Mouse (Mus musculus) embryonic facial prominence, embryonic 11.5 days (tissue): ENCODE data around the gene Lgr5. TPM values are rescaled to one million over a fixed set of nuclear protein-coding genes. Genes with fewer than 3 reads are reported as not detected.
A peak's percentile ranks its signal among the peaks of the same experiment; 100 is the strongest.

Source experiments
- ATAC-seq: fragments of 200-750 bp; cut with Nextera tagmentation; replicated peaks from 2 replicates; pipeline ENCODE4 v1.8.0; 2017; ENCODE audit warnings: low read depth; ENCODE audit not compliant: insufficient number of reproducible peaks, low FRiP score, low TSS enrichment
- DNase-seq: peaks from one replicate; pipeline ENCODE4 v3.0.0-alpha.2; 2015; ENCODE audit warnings: low spot score
- H3K27ac ChIP-seq: fragments of 300-500 bp; sonication (generic); replicated peaks from 2 replicates; pipeline ENCODE4 v1.5.1; 2014; ENCODE audit warnings: mild to moderate bottlenecking, low read depth, low read length, control low read depth
- H3K27me3 ChIP-seq: fragments of 300-500 bp; sonication (generic); 2 replicates; pipeline ENCODE4 v1.6.1; 2014; ENCODE audit warnings: mild to moderate bottlenecking, low read length, moderate library complexity, mixed read lengths; ENCODE audit not compliant: control insufficient read depth, insufficient read depth
- H3K36me3 ChIP-seq: fragments of 300-500 bp; sonication (generic); replicated peaks from 2 replicates; pipeline ENCODE4 v1.6.1; 2014; ENCODE audit warnings: low read depth, mild to moderate bottlenecking, low read length, moderate library complexity, mixed read lengths; ENCODE audit not compliant: control insufficient read depth, insufficient read depth
- H3K4me1 ChIP-seq: fragments of 300-500 bp; sonication (generic); 2 replicates; pipeline ENCODE4 v1.6.1; 2014; ENCODE audit warnings: low read length, mixed read lengths; ENCODE audit not compliant: control insufficient read depth, insufficient read depth
- H3K4me2 ChIP-seq: fragments of 300-500 bp; sonication (generic); 2 replicates; pipeline ENCODE4 v1.6.1; 2014; ENCODE audit warnings: low read depth, mild to moderate bottlenecking, control low read depth, low read length, moderate library complexity
- H3K4me3 ChIP-seq: fragments of 300-500 bp; sonication (generic); 2 replicates; pipeline ENCODE4 v1.5.1; 2014; ENCODE audit warnings: low read depth, low read length, control low read depth
- H3K9ac ChIP-seq: fragments of 300-500 bp; sonication (generic); replicated peaks from 2 replicates; pipeline ENCODE4 v1.6.1; 2014; ENCODE audit warnings: mild to moderate bottlenecking, control low read depth, low read length
- H3K9me3 ChIP-seq: fragments of 300-500 bp; sonication (generic); replicated peaks from 2 replicates; pipeline ENCODE4 v1.6.1; 2016; ENCODE audit warnings: mild to moderate bottlenecking, low read length, inconsistent platforms, mixed read lengths; ENCODE audit not compliant: control insufficient read depth
- WGBS: fragments of 180-500 bp; shearing (Covaris S2); extraction: QIAGEN DNeasy Blood & Tissue Kit; methylation state at CpG from one replicate; pipeline ENCODE4 v1.1.7; 2014; 5-methylcytosine and 5-hydroxymethylcytosine counted together
- polyA plus RNA-seq: library from polyadenylated mRNA; unstranded; fragments of >200 nt; fragmentation: Nextera tagmentation; extraction: Ambion mirVana; gene quantifications from 2 replicates; pipeline ENCODE4 v1.2.1, GENCODE M21; 2014

The Lgr5 gene
- polyA plus RNA-seq, 1 experiment from 2014 or later, result 11.5 TPM

GRCm38 (mm10) chr10:115468632-115469031 lies 118.9 kb downstream of the Lgr5 start:
- Histone ChIP-seq H3K27ac (no peak overlapping the region), H3K9ac (no peak overlapping the region), H3K4me1 (no peaks in the 10 kb centered on the region), H3K36me3 (no peaks in the 10 kb centered on the region), H3K4me2 (no peak overlapping the region), H3K4me3 (no peak overlapping the region), H3K27me3 (no peaks in the 10 kb centered on the region), H3K9me3 (no peaks in the 10 kb centered on the region)
- DNase-seq (no peak), ATAC-seq (no peak)
- WGBS, result 55% methylated on average over 7 of the region's 7 CpGs

GRCm38 (mm10) chr10:115467985-115468384 lies 119.6 kb downstream of the Lgr5 start:
- no peaks in the 10 kb centered on the region for H3K27me3 ChIP-seq
- 88% methylated on average over 8 of the region's 8 CpGs for WGBS
- ATAC-seq (no peak), DNase-seq (no peak)
- H3K9ac ChIP-seq, result no peak overlapping the region
- H3K9me3 ChIP-seq, result no peaks in the 10 kb centered on the region
- no peaks in the 10 kb centered on the region for H3K36me3 ChIP-seq
- no peaks in the 10 kb centered on the region for H3K4me1 ChIP-seq
- H3K4me2 ChIP-seq, result no peak overlapping the region
- H3K4me3 ChIP-seq, result no peak overlapping the region
- no peak overlapping the region for H3K27ac ChIP-seq

- Histone ChIP-seq H3K9me3 (no peaks in the 10 kb centered on the region), H3K27ac (no peak overlapping the region), H3K36me3 (no peaks in the 10 kb centered on the region), H3K27me3 (no peaks in the 10 kb centered on the region), H3K4me1 (no peaks in the 10 kb centered on the region), H3K9ac (no peak overlapping the region), H3K4me3 (no peak overlapping the region), H3K4me2 (no peak overlapping the region)
- ATAC-seq, result no peak
- DNase-seq, result no peak
- 53% methylated on average over 6 of the region's 6 CpGs for WGBS
Observed at GRCm38 (mm10) chr10:115465778-115466177, 121.8 kb downstream of the Lgr5 start.

GRCm38 (mm10) chr10:115465072-115465471 lies 122.5 kb downstream of the Lgr5 start:
- Histone ChIP-seq H3K4me1 (no peaks in the 10 kb centered on the region), H3K4me3 (no peak overlapping the region), H3K9me3 (no peaks in the 10 kb centered on the region), H3K36me3 (no peaks in the 10 kb centered on the region), H3K9ac (no peak overlapping the region), H3K27ac (no peak overlapping the region), H3K27me3 (no peaks in the 10 kb centered on the region), H3K4me2 (no peak overlapping the region)
- DNase-seq (no peak), ATAC-seq (no peak)
- WGBS, result 79% methylated on average over 7 of the region's 7 CpGs

- H3K9ac ChIP-seq, result no peak overlapping the region
- H3K4me1 ChIP-seq, result no peaks in the 10 kb centered on the region
- 47% methylated on average over 5 of the region's 5 CpGs for WGBS
- DNase-seq, result peak; percentile 36
- no peaks in the 10 kb centered on the region for H3K27me3 ChIP-seq
- no peak overlapping the region for H3K4me2 ChIP-seq
- no peak overlapping the region for H3K27ac ChIP-seq
- no peaks in the 10 kb centered on the region for H3K36me3 ChIP-seq
- ATAC-seq, result no peak
- H3K4me3 ChIP-seq, result no peak overlapping the region
- no peaks in the 10 kb centered on the region for H3K9me3 ChIP-seq
Observed at GRCm38 (mm10) chr10:115462646-115463045, 124.9 kb downstream of the Lgr5 start.

- ATAC-seq (no peak), DNase-seq (no peak)
- Histone ChIP-seq H3K4me3 (no peak overlapping the region), H3K9me3 (no peaks in the 10 kb centered on the region), H3K4me2 (no peak overlapping the region), H3K36me3 (no peaks in the 10 kb centered on the region), H3K9ac (no peak overlapping the region), H3K27me3 (no peaks in the 10 kb centered on the region), H3K4me1 (no peaks in the 10 kb centered on the region), H3K27ac (no peak overlapping the region)
- 57% methylated on average over 6 of the region's 6 CpGs for WGBS
Observed at GRCm38 (mm10) chr10:115457368-115458021, 130.1 kb downstream of the Lgr5 start.

GRCm38 (mm10) chr10:115448614-115449013 lies 139.0 kb downstream of the Lgr5 start:
- Histone ChIP-seq H3K9ac (no peak overlapping the region), H3K27ac (no peak overlapping the region), H3K27me3 (no peaks in the 10 kb centered on the region), H3K4me1 (no peaks in the 10 kb centered on the region), H3K36me3 (no peaks in the 10 kb centered on the region), H3K4me3 (no peak overlapping the region), H3K4me2 (no peak overlapping the region), H3K9me3 (no peaks in the 10 kb centered on the region)
- ATAC-seq (no peak), DNase-seq (no peak)
- 91% methylated on average over 13 of the region's 13 CpGs for WGBS

- no peak overlapping the region for H3K4me2 ChIP-seq
- no peak overlapping the region for H3K9ac ChIP-seq
- DNase-seq, result no peak
- 88% methylated on average over 4 of the region's 4 CpGs for WGBS
- no peak for ATAC-seq
- no peak overlapping the region for H3K27ac ChIP-seq
- no peaks in the 10 kb centered on the region for H3K4me1 ChIP-seq
- no peaks in the 10 kb centered on the region for H3K27me3 ChIP-seq
- no peaks in the 10 kb centered on the region; the same call in 1 of the 2 replicates for H3K36me3 ChIP-seq
- no peak overlapping the region for H3K4me3 ChIP-seq
- no peaks in the 10 kb centered on the region for H3K9me3 ChIP-seq
Observed at GRCm38 (mm10) chr10:115437286-115437685, 150.3 kb downstream of the Lgr5 start.
